Mouse (Mus musculus) CD4-positive, CD25-positive, alpha-beta regulatory T cell, adult 4 months (primary cell): ENCODE measurements around the gene Tjp3. TPM values are rescaled to one million over a fixed set of nuclear protein-coding genes. Genes with fewer than 3 reads are reported as not detected.

ENCODE experiments used
- ATAC-seq: one replicate; pipeline ENCODE4 v1.8.0; 2017
- polyA plus RNA-seq, 2 experiments: library from polyadenylated mRNA; unstranded; fragments of 100-300 nt; shearing (Covaris generic); gene quantifications; one replicate each; pipeline ENCODE4 v1.2.1; 2017

The Tjp3 gene
- polyA plus RNA-seq, 2 experiments from 2014 or later = 2.4 to 2.6 TPM

DNA sequence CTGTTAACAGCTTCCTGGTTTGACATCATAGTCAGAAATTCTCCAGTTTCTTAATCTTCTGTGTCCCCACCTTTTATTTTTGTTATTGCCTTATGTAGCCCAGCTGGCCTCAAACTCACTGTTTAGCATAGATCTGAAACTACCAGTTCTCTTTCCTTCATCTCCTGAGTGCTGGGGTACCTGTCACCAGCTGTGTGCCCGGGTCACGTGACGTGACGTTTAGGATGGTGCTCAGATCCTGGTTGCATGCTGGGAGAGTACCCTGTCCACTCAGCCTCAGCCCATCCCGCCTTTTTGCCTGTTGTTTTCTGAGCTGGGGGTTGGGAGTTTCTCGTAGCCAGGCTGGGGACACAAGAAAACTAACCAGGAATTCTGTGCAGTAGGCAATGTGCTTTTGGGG, 5.9 kb upstream of the Tjp3 start:
- ATAC-seq = no peak

DNA sequence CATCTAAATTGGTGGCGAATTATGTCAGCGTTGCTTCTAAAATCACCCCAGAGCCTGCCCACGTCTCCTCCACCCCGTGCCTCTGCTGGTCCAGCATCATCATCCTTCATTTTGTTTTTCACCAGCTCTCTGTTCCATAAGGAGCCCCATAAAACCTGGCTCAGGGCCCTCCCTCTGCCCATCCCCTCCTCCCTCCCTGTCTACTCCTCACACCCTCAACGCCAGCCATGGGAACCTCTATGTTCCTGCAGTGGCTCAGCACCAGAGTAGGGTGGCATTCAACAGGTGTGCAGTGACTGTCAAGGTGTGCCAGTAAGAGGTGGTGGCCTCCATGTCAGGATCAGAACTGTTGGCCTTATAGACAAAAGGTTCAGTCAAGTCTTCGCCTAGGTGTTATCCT, 3.8 kb upstream of the Tjp3 start:
- ATAC-seq = no peak

DNA sequence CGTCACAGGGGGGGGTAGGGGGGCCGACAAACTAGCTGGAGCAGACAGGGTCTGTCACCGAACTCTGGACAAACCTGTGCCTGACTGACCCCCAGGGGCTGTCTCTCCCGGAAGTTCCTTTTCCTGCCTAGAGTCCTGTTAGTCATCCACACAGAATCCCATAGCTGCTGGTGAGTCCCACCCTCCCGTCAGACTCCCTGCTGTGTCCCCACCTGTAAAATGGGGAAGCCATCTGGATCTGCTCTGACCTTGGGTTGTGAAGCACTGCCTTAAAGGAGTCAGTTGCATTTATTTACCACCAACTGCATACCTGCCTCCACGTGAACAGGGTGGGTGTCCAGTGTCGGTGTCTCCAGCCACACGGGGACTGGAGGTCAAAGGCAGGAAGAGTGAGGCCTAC, 3.1 kb upstream of the Tjp3 start:
- no peak for ATAC-seq

DNA sequence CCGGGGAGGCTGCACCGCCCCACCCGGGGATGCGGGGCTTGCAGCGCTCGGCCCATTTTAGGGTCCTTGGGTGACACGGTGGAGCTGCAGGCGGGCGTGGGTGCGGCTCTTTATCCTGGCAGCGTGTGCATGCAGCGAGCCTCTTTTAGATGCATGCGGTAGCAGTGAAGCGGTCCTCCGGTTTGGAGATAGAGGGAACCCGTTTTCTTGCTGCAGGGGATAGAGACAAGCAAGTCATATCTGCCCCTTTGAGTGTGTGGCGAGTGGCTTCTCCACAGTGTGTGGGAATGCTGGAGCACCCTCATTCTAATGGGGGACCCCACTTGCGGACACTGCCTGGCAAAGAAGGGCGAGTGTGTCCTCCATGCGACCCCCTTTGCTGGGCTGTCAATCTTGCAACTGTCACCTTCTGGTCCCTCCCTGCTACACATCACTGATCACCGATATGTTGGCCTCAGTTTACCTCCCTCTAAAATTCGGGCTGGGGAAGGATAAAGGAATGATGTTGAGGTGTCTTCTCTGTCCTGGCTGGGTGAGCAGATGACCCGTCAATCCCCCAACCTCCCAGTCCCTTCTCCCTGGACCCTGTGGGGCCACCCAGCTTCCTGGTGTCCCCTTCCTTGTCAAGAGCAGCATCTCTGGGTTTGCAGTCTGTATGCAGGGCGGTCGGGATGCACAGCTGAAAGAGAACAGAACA, 2.1 kb upstream of the Tjp3 start:
- ATAC-seq = no peak

DNA sequence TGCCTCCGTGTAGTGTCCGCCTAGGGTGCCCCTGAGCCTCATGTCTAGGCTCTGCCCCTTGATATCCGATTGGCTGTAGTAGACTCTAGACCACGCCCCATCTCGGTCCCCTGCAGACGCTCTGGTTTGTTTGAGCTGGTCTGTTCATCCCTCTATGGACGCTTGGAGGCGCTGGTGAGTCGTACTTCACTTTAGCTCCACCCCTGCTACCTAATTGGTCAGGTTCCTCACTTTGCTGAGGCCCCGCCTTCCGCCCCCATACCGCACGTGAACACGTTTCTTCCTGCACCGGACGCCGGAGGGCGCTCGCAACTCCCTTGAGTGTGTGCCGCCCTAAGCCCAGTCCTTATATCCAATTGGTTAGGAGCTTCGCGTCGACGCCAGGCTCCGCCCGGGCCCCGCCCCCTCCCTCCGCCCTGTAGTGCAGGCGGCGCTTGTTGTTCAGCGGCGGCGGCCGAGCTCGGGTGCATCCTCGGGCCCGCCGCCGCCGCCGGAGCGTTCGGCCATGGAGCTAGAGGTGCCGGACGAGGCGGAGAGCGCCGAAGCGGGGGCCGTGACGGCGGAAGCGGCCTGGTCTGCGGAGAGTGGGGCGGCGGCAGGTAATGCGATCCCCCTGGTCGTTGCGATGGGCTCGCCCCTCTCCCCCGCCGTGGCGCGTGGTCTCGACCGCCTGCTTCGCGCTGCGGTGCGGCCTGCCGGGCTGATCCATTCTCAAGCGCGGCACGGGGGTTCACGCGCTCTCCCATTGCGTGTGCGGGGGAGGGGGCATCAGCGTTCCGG, 1.4 kb upstream of the Tjp3 start, which contains the start of gene Pip5k1c:
Gene Pip5k1c, plus strand, starts transcription at position 410 of the 780 bp plus-strand sequence.
- ATAC-seq = peak; percentile 91

DNA sequence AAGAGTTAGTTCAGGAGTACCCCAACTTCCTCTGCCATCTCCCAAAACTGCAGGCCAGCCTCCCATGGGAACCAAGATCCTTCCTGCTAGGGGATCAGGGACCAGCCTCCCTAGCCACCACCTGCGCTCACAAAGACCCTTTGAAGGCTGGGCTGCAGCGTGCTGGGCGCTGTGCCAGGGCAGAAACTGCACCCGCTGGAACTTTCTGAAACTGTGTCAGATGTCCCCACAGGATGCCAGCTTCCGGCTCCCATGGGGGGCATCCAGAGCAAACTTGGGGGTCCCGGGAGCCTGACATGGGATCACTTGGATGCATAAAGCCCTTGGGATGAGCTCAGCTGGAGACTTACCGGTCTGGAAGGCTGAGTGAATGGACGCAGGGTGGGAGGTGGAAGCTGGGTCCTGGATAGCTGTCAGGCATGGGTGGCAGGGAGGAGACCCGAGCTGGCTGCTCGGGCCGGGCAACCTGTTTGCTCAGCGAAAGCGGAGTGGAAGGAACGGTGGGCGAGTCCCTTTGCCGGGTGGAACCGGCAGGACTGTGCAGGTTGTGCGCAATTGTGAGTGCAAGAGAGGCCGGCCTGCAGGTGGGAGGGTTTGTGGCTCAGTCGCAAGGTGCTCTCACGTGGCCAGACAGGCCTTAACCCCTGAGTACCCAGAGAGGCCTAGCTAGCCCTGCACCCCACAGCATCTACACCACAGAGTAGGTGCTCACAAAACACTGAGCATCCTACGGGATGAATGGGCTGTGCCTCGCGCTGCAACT, 502 bp downstream of the Tjp3 start:
- ATAC-seq = no peak

DNA sequence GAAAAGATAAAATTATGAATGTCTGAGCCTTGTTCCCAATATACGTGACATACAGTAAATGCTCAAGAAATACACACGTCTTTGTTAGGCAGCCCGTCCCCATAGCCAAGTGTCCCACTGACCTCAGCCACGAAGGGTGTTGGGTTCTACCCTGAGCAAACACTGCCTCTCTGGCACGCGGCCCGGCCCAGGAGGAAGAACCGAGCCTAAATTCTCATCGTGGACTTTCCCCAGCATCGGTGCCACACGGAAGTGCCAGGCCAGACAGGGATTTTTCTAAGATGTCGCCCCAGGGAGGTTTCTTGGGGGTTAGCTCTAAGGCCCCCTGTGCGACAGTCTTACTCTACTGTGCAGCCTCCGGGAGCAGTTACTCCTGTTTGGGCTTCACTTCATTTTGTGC, 1.6 kb downstream of the Tjp3 start:
- no peak for ATAC-seq

DNA sequence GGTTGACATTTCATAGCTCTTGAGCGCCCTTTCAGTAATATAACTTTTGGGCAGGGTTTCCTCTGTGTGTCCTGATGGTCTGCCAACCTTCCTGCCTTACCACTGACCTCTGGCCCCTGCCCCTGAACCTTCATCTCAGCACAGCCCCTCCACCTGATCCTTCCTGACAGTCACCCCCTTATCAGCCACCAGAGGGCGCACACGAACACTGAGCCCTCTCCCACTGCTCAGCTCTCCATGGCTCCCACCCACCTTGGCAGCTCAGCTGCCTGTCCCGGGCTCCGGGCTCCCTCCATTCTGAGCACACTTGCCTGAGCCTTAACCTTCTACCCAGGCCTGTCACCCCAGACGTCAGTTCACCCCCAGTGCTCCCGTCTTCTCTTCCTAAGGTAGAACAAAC, 2.1 kb downstream of the Tjp3 start:
- no peak for ATAC-seq

DNA sequence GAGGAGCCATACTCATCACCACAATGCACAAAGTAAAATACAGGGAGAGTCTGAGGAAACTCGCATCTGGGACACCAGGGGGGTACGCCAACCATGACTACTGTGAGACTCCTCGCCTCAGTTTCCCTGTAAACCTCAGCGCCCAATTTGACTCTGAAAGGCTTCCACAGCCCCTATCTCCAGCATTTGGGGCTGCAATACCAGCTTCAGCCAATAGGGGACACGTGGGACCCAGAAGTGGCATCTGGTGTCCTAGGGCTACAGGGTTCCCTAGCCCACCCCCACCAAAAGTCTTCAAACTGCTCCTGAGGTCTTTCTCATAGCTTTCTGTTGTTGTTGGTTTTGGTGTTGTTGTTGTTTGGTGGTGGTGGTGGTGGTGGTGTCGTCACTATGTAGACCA, 2.8 kb downstream of the Tjp3 start:
- ATAC-seq = no peak

DNA sequence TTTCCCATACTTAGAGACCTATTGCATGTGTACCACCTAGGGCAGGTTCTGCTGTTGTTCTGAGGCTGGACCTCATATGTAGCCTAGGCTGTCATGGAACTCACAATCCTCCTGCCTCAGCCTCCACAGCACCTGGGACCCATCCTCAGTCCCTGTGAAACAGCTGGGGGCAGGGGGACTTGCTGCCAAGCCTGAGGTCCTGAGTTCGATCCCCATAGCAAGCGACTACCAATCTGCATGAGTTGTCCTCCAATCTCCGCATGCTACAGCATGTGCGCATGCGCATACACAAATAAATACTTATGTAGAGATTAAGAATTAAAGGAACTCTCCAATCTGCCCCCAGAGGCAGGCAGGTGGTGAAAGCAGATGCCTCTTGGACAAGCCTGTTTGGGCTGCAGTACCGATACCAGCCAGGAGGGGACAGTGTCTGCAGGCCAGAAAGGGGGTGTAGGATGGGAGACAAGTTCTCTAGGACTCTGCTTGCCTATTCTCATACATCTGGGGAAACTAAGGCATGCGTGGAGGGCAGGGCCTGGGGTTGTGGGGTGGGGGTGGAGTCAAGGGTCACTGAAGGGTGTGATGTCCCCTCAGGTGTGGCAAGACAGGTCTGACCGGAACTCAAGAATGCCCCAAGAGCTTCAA, 3.7 kb downstream of the Tjp3 start:
- no peak for ATAC-seq

DNA sequence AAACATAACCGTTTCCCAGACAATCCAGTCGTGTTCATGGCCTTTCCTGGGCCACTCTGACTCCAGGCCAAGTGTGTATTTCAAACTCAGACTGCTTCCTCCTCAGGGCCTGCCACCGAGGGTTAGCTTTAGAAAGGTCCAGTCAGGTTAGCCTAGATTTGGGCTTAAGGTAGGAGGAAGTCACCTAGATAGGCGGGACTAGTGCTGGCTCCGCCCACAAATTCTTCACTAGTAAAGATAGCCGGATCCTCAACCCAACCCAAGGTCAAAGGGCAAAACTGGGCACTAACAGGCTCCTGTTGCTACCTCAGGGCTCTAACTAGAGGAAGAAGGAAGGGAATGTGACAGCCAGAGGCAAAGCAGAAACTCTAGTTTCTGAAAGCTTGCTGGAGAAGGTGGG, 4.8 kb downstream of the Tjp3 start:
- ATAC-seq = no peak

DNA sequence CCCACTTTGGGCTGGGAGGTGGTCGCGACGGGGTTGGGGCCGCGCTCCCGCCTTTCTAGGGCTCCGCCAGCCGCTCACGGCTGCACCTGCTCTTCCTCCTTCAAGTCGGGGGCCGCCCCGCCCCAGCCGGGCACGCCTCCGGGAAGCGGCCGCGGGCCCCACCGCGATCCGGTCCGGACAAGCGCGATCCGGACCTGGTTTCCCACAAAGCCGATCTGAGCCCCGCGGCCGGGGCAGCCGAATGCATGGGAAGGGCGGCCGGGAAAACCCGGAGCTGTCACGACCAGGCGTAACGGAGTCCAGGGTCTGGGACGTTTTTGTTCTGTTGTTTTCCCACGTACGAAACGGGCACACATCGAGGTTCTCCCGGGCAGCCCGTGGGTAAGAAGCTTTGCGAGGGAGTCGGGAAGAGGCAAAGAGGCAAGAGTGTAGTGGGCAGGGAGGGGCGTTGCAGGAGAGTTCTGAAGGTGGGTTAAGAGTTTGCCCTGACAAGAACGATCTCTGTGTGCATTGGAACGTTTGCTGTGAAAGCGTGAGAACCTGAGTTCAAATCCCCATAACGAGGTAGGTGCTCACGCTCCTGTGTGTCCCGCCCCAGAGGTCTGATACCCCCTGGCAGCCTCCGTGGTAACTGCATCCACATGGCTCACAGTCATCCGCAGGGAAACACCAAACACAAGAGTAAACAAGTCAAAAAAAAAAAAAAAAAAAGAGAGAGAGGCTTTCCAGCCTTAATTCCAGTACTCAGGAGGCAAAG, 5.5 kb downstream of the Tjp3 start:
- ATAC-seq = peak; percentile 89

DNA sequence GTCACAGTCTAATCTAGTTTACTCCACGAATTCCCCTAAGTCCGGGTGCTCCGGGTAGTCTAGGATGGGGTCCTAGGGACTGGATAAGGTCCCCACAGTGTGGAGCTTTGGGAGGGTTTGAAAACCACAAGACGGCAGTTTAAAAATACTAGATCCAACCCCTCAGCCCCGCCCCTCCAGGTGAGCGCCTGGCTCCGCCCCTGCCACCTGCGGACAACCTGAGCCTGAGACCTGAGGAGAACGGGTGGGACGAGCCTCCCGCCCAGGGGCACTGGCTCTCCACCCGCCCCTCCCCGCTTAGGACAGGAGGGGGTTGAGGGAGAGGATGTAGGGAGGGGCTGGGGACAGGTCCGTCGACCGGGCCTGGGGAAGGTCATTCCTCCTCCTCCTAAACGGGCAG, 6.7 kb downstream of the Tjp3 start:
- ATAC-seq = no peak

DNA sequence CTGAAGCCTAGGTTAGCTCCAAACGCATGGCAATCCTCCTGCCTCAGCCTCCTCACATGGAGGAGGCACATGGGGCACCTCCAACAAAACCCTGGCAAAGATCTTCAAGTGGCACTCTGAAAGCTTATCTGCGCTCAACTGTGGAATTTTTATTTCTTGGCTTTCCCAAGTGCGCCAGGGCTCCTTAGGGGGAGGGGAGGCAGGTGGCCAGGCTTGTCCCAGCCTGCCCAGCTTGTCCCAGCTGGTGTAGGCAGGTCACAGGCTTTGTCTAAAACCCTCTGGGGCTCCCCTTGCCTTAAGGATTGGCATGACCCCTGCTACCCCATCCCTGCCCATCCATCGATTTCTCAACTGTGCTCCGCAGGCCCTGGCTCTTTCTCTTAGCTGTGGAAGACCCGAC, 7.2 kb downstream of the Tjp3 start:
- no peak for ATAC-seq

DNA sequence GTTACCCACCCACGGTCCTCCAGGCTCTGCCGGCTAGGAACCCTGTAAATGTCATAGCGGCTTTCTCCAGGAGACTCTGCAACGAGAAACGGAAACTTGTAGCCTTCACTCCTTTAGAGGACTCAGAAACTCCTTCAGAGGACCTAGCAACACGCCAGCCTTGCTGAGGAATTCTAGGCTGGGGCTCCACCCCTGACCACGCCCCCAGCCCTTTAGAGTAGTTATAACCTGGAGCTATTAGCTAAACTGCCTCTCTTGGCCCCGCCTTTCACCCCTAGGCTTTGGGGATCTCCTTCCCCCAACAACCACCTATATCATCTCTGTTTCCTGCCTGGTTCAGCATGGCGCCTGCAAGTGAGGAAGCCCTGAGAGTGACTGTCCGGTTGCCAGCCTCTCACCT, 11.9 kb downstream of the Tjp3 start:
- ATAC-seq = no peak

DNA sequence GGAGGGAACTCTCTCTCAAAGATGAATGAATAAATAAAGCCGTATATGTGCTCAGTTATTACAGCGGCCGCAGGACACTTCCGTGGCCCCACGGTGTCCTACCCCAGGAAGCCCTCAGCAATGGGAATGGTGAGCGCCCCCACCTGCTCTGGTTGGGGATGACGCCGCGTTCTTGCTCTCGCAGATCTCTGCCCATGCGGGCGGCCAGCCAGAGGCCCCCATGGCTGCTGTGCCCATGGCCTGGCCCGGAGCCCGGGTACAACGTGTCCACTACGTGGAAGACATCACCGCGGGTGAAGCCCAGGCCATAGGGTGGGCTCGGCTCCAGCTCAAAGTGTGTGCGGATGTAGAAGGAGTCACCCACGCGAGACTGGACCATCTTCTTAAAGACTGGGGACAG, 13.7 kb downstream of the Tjp3 start:
- ATAC-seq = no peak

DNA sequence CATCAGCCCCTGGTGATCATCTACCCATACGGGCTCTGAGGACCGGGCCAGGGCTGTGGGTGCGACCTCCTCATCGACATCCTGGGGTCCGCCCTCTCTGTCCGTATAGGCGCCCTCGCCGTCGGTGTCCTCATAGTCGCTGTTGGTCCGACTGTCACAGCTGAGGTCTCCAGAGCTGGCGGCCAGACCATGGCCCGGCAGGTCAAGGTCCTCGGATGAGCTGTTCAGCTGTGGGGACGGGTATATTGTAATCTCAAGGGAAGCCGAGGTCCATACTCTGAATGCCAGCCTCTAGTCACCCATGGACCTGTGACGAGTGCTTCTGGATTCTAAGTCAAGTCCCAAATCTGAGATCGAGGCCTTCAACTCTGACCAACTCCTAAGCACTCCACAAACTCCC, 17.5 kb downstream of the Tjp3 start:
- no peak for ATAC-seq

DNA sequence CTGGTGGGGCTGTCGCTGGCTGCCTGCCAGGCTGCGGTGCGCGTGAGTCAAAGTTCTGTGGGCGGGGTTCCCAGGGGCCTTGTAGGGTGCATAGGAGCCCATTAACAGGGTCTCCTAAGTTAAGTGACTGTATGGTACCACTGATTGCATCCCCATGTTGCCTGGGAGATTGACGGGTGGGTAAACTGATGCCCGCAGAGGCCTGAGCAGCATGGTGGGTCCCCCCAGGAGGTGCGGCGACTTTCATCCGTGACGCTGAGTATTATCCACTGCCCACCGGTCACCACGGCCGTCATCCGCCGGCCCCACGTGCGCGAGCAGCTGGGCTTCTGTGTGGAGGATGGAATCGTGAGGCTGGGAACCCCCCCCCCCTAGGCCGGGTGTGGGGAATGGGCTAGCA, 19.0 kb downstream of the Tjp3 start:
- ATAC-seq = no peak

DNA sequence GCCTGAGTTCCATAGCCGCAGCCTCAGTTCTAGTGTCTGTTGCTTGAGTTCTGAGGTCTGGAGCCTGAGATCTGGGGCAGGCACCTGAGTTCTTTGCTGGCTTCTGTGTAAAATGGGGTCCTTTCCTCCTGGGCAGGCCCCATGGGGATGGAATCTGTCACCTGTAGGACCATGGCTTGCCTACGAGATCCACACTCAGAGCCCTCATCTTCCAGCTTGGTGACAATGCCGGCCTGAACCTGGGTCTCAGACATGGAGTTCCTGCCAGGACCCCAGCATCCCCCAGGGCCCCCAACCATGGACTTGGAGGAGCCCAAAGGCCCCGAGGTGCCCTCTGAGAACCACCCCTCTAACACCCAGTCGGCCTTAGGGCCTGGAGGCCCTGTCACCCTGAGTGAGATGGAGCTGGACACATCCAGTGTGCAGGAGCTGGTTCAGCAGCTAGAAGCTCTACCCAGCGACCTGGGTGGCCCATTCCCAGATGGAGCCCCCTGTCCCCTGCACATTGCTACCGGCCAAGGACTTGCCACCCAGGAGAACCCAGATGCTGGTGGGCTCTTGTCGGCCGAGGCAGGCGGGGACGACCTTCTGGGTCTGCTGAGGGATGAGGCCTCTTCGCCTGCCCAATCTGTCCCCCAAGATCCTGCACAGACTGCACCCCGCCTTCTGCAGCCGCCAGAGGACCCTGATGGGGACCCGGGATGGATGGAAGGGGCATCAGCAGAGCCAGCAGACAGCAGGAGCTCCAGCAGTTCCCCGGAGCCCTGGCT, 22.6 kb downstream of the Tjp3 start:
- no peak for ATAC-seq

DNA sequence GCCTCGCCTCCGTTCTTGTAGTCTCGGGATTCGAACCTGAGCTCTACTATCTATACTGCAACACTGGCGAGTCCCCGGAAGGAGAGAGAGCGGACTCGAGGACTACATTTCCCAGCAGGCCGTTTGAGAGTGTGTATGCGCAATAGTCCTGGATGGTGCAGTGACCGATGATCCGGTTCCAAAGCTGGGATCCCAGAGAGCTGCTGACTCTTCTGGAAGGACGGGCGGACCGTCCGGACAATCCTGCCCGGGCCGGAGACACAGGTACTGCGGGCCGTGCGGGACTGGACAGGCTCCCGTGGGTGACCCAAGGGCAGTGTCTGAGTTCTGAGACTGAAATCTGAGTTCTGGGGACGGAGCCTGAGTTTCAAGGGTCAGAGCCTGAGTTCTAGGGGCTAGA, 23.3 kb downstream of the Tjp3 start:
- ATAC-seq = peak; percentile 66
